Mouse (Mus musculus) common myeloid progenitor, adult 5-6 weeks (primary cell): ENCODE results near the gene Ulk4. TPM values are rescaled to one million over a fixed set of nuclear protein-coding genes. Genes with fewer than 3 reads are reported as not detected.
"Not testable (repeated sequence)": the region's sequence is repeated elsewhere in the genome, so short reads cannot be mapped to it uniquely, and the experiment has no call there.

Experiments used
- ATAC-seq: replicated peaks from 2 replicates; pipeline ENCODE4 v1.8.0; 2016; ENCODE audit warnings: low read depth, mild to moderate bottlenecking, moderate TSS enrichment, inconsistent platforms; ENCODE audit not compliant: poor library complexity, severe bottlenecking
- total RNA-seq: library from RNA; stranded (forward); fragments of 200-1000, 187-1606 nt; gene quantifications from 2 replicates; pipeline ENCODE4 v1.2.3, GENCODE M21; 2017

Ulk4 gene
- total RNA-seq, 1 experiment from 2014 or later: 4.0 TPM

DNA sequence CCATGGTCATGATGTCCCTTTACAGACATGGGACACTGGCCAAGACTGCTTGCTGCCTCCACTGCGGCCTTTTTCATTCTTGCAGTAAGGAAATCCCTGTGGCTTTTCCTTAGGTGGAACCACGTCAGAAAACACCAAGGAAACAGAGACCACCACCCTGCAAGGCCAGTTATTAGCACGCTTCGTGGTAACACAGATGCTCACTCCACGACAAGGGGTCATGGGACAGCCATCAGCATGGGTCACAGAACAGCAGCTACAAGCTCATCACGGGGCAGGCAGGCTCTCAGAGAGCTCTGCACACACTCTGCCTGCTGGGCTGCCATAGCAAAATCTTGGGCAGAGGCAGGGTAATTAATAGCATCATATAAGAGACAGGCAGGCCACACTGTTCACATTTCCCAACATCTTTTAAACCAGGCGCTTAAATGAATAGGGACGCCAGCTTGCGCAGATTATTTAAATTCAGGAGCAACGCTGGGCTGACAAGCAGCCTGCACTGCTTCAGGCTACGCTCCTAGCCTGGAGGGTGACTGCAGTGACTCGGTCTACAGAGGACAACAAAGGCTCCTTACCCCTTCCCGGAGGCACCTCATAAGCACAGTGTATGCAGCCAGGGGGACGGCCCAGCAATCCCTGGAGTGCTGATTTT lies 72.7 kb downstream of the Ulk4 start:
- ATAC-seq: no peak

DNA sequence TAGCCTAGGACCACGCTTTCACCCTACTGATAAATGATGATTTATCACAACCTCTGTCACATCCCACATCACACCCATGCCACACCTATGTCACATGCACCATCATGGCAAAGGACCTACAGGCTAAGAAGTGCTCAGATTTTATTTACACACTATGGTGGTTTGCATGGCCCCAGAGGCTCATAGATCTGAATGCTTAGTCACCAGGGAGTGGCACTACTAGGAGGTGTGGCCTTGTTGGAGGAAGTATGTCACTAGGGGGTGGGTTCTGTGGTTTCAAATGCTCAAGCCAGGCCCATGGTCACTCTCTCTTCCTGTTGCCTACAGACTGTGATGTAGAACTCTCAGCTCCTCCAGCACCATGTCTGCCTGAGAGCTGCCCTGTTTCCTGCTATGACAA lies 73.3 kb downstream of the Ulk4 start:
- ATAC-seq: no peak

DNA sequence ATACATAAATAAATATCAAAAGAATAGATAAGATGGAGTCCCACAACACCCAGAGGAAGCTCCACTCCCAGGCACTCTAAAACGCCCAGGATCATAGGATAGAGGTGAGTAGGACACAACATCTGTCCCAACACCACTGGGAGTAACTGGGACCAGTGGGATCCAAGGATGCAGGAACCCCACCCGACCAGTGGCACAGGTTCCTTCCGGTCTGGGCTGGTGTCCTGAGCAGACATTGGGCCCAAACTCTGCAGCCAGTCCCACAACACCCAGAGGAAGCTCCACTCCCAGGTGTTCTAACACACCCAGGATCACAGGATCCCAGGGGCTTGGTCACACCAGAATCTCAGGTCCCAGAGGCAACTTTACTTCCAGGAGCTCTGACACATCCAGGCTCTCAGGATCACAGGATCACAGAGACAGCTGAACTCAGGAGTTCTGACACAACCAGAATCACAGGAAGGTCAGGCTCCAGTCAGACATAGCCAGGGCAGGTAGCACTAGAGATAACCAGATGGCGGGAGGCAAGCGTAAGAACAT lies 77.8 kb downstream of the Ulk4 start:
- not testable (repeated sequence) for ATAC-seq

DNA sequence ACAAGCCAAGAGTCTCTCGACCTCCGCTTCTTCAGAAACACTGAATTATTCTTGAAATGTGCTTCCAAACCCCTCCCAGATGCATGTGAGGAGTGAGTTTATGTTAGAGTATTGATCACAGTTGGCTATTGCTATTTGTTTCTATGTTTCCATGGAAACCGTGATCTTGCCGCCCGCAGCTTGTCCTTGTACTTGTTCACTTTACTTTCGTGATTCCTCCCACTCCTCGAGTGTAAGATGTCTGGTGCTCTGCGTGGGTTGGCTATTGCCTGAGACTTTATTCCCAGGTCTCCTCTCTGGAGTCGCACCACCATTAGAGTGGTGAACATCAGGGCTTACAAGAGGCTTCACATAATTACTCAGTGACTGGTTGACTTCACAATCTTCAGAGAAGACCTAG lies 80.5 kb downstream of the Ulk4 start:
- ATAC-seq: no peak

GRCm38 (mm10) chr9:121195106-121195505 lies 81.9 kb downstream of the Ulk4 start:
- no peak for ATAC-seq

GRCm38 (mm10) chr9:121192601-121193370 lies 84.2 kb downstream of the Ulk4 start:
- ATAC-seq: no peak

DNA sequence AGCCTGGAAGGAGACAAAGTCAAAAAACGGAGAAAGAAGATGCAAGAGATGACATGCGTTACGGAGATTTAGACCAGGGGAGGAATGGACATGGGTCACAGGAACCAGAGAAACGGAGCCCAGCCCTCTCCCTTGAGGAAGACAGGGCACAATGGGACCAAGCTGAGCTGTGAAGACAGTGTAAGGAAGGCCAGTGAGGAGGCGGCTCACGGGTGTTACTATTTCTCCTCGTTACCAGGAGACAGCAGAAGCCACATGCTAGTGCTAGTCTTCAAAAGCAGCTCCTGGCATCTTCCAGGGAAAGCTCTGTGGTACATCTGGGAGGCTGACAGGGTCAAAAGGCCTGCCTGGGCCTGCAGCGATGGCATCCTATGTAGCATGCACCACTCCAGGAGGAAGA lies 89.2 kb downstream of the Ulk4 start:
- ATAC-seq: no peak

DNA sequence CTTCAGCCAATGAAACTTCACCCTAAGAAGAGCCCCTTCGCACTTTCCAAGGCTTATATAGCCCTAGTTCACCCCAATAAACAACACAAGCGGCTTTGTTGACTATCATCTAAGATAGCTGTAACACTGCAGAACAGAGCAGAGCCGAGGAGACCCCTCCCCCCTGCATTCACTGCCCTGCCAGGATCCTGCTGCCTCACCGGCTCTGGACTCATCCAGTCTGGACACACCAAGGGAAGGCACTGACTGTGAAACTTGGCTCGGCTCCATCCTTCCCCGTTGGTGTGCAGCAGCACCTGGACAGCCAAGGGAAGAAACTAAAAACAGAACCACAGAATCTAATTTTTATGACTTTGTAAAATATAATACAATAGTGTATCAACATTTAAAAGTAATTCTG lies 91.2 kb downstream of the Ulk4 start:
- ATAC-seq: no peak

DNA sequence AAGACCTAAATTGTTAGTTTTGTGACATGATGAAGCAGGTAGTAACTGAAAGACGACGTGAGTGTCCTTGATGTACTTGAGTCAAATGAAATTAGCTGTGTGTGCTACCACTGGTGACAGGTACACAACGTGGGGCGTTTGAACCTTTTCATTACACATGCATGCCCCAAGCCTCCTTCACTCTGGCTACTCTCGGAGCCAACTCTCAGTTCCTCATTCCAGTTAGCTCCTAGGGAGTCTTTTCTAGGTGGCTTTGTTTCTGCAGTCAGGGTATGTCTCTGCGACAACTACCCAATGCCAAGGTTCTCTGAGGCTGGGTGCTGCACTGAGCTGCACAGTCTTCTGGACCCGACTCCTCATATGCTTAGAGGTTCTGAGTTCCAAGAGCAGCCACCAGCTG lies 100.6 kb downstream of the Ulk4 start:
- ATAC-seq: no peak

GRCm38 (mm10) chr9:121175201-121175600 lies 101.8 kb downstream of the Ulk4 start:
- no peak for ATAC-seq

DNA sequence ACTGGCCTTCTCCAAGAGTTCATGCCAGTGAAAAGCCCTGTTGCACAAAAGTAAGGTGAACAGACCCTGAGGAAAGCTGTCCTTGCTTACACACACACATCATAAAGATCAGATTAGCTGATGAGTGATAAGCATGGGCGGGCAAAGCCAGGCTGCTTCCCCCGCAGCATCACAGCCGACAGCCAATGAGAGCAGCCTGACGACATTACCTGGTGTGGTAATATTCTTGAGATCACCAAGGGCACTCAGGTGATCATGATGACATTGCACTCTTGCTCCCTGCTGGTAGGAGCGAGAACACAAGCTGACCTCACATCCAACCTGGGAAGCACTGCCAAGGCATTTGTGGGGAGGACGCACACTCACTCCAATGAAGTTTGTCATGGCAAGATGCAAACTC lies 104.9 kb downstream of the Ulk4 start:
- ATAC-seq: no peak

DNA sequence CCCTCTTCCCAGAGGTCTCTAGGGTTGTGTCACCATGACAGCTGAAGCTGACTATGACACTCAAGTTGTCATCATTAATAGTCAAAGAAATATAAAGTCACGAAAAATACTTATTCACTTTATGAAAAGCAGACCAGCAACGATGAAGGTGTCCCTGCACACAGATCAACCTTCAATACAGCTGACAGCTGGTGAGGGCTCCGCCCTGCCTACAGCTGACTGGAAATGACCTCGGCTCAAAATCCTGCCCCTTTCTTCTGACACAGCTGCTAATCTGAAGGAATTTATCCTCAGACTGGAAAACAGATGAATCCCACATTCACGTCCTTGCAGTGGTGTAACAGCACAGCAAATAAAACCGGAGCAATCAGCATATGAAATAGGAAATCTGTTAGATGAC lies 105.4 kb downstream of the Ulk4 start:
- no peak for ATAC-seq

DNA sequence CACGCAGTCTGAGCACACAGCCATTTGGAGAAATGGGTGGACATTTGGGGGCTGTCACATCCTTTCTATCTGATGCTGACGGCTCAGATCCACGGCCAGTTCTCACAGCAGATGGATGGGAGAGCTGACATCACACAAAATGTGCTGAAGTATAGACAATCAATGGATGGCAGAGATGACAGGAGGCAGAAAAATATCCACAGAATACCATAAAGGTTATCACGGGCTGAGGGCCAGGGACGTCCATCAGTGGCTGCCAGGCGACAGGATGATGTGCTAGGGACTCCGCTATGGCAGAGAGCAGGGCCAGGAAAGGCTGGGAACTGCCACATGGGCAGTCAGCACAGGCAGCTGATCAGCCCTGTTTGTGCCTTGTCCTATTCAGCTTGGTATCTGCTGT lies 112.4 kb downstream of the Ulk4 start:
- no peak for ATAC-seq

DNA sequence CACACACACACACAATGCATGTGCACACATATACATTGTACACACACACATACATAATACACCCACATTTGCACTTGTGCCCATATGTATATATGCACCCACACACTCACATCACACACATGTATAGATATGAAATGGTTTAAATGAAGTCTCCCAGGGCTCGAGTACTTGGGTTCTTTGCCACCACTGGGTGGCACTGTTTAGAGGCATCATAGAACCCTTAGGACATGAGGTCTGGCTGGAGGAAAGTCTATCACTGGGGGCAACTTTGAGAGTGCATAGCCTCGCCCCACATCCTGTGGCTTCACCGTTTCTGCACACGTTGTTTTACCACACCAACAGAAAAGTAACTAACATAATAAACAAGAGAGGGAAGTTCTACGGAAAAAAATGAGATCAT lies 114.2 kb downstream of the Ulk4 start:
- ATAC-seq: peak; percentile 76

- no peak for ATAC-seq
Measured at GRCm38 (mm10) chr9:121161818-121162565, 115.0 kb downstream of the Ulk4 start.

DNA sequence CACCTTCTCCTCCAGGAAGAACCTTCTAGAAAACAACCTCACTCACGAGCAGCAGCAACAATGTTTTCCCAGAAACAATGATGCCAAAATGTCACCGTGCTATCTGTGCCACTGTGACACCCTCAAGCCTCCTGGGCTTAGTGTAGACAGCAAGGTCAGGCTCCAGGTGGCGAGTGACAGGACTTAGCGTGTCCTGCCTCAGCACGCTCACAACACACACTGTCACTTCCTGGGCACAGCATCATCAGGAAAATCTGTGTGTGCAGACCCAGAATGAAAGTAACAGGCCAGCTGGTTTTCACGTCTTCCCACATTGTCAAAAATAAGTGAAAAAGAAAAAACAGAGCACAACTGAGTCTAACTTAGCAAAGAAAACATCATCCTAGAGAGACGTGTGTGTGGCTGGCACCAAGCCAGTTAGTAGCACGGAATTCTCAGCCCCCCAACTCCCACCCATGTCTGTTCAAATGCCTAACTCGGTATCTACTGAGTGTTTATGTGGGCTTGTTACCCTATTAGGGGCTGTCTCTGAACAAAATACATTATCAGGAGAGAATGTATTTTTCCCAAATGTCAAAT lies 120.7 kb downstream of the Ulk4 start:
- ATAC-seq: no peak

- no peak for ATAC-seq
Measured at GRCm38 (mm10) chr9:121153276-121153675, 123.7 kb downstream of the Ulk4 start.

GRCm38 (mm10) chr9:121148602-121149001 lies 128.4 kb downstream of the Ulk4 start:
- no peak for ATAC-seq

- no peak for ATAC-seq
Measured at GRCm38 (mm10) chr9:121143208-121143607, 133.8 kb downstream of the Ulk4 start.

DNA sequence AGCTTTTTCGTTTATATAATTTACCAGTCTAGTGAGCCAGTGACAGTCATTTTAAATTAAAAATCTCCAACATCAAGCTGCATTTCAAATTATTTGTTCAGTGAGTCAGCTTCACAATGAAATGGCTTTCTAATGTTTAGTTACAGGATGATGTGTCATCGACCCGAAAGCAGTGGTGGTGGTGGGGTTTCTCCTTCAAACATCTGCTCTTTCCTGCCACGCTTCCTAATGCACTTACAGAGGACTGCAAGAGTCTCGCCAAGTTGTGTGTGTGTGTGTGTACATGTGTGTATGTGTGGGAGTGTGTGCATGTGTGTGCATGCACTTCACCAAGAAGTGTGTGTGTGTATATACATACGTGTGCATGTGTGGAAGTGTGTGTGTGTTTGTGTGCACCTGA lies 144.4 kb downstream of the Ulk4 start:
- ATAC-seq: no peak

DNA sequence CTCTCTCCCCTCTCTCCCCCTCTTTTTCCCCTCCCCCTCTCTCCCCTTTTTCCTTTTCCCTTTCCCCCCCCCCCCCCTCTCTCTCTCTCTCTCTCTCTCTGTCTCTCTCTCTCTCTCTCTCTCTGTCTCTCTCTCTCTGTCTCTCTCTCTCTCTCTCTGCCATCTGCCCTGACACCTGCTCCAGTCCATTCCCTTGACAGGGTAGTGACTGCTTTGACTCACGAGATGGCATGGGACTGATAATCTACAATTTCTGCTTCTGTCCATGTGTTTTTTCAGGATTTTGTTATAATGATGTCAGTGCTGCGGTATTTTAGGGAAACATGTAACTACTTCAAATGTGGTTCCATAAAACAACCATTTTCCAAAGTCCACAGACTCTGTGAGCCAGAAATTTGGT lies 147.5 kb downstream of the Ulk4 start:
- ATAC-seq: no peak
